Mouse (Mus musculus) spleen, postnatal 10 days (tissue): ENCODE measurements around the gene Inpp5e.

ENCODE experiments used
- DNase-seq, 2 experiments: peaks; one replicate each; pipeline ENCODE4 v3.0.0; 2021 to 2022; ENCODE audit warnings: low spot score in 2 of 2

The Inpp5e gene

DNA sequence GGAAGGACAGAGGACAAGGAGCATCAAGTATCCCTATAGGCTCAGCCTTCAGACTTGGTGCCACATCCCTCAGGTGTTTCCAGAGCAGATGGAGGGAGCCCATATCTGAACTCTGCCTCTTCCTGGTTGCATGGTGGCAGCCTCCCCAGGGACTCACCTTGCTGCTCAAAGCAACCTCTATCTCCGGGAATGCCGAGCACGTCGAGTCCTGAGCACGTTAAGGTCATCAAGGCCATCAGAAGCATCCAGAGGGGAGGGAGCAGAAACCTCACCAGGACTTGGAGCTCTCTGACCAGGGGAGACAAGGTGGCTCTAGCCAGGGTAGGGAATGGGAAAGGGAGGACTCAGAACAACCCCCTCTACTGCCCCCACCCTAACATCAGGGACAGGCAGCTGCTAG, 45.5 kb downstream of the Inpp5e start:
- no peak for DNase-seq

GRCm38 (mm10) chr2:26362991-26363390, 46.0 kb downstream of the Inpp5e start:
- DNase-seq, result no peak

GRCm38 (mm10) chr2:26360772-26361171, 48.2 kb downstream of the Inpp5e start, which contains the start of gene Card9:
Gene Card9 (minus strand): TSS chr2:26360918.
- DNase-seq, result no peak

DNA sequence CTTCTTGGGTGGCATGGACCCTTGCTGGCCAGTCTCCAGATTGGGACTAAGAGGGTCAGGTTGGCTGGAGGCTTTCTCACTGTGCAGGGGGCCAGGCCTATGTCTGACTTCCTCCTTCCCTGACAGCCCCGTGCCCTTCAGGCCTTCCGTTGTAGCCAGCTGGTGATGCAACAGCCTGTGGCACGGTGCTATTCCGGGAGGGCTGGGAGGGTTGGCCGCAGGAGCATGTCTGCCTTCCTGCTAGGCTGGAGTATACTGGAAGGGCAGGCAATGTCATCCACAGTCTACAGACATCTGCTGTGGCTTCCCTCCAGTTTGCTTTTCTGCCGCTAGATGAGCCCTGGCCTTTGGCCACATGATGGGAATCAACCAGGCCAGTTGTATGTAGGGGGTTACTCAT, 49.0 kb downstream of the Inpp5e start:
- no peak for DNase-seq

- DNase-seq, result no peak
These were observed 50.2 kb downstream of the Inpp5e start for GRCm38 (mm10) chr2:26358667-26359320.

DNA sequence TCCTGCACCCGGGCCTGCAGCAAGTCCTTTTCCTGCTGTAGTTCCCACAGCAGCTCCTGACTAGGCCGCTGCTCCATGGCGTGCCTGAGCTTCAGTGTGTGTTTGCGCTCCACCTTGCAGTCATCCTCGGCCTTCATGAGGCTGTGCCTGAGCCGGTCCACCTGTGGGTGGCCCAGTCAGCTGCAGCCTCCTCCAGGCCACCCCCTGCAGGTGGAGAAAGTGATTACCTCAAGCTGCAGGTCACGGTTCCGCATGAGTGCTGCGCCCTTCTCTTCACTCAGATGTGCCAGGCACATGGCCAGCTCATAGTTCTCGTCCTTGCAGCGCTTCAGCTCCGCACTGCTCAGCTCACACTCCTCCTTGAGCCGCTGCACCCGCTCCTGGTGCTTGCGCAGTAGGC, 51.5 kb downstream of the Inpp5e start:
- DNase-seq, result no peak

DNA sequence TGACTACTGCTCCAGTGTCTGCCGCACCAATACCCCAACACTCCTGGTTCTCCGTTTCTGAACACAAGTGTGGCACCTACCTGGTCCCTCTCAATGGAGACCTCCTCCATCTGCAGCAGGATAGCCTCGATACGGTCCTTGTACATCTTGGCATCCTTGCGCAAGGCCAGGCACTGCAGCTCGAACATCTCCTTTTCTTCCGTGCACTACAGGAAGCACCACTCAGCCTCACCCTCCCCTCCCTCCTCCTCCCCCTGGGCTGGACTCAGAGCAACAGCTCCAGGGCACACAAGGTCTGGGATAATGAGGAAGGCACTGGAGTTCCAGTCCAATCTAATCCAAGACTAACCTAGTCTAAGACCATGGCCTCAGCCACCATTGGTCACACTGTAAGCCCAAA, 52.3 kb downstream of the Inpp5e start:
- DNase-seq, result no peak

- no peak for DNase-seq
These were observed 52.8 kb downstream of the Inpp5e start for GRCm38 (mm10) chr2:26356231-26356630.

- no peak for DNase-seq
These were observed 54.6 kb downstream of the Inpp5e start for GRCm38 (mm10) chr2:26354401-26354800.

GRCm38 (mm10) chr2:26353066-26353980, 55.7 kb downstream of the Inpp5e start:
- DNase-seq, result no peak

GRCm38 (mm10) chr2:26352291-26352910, 56.6 kb downstream of the Inpp5e start:
- peak in 1 of 2 experiments; percentile 49 for DNase-seq

GRCm38 (mm10) chr2:26351358-26352290, 57.4 kb downstream of the Inpp5e start, which contains the start of gene Dnlz:
Gene Dnlz (minus strand): TSS chr2:26352110.
- DNase-seq, result peak; percentile 85 to 94

- DNase-seq, result no peak
These were observed 60.8 kb downstream of the Inpp5e start for GRCm38 (mm10) chr2:26348241-26348640.
